Mouse (Mus musculus) embryonic fibroblast, embryonic 13.5 days (primary cell): ENCODE data around the gene Fubp3.

Experiments used
- CTCF ChIP-seq: IDR thresholded peaks from 2 replicates; pipeline ENCODE4 v1.5.1; 2011; ENCODE audit warnings: mild to moderate bottlenecking, control low read depth, low read length, moderate library complexity, borderline replicate concordance; ENCODE audit not compliant: insufficient read depth
- POLR2A ChIP-seq: IDR thresholded peaks from 2 replicates; pipeline ENCODE4 v1.6.1; 2011; ENCODE audit warnings: low read depth, mild to moderate bottlenecking, control low read depth, low read length, moderate library complexity

- no peak for TF ChIP-seq CTCF
- TF ChIP-seq POLR2A, result no peak
These were observed 20.5 kb upstream of the Fubp3 start for GRCm38 (mm10) chr2:31551971-31552370.
